Mouse (Mus musculus) myocyte (in vitro differentiated cells): ENCODE measurements around the gene Cfdp1.

Experiments
- CEBPB ChIP-seq: IDR thresholded peaks from 2 replicates; pipeline ENCODE4 v1.6.1; 2011; ENCODE audit warnings: mild to moderate bottlenecking, moderate library complexity; ENCODE audit not compliant: poor library complexity, insufficient read depth, severe bottlenecking
- E2F4 ChIP-seq: IDR thresholded peaks from one replicate; pipeline ENCODE4 v1.6.1; 2011; ENCODE audit warnings: mild to moderate bottlenecking, control low read depth, moderate library complexity; ENCODE audit not compliant: insufficient read depth
- POLR2AphosphoS2 ChIP-seq: IDR thresholded peaks from one replicate; pipeline ENCODE4 v1.6.1; 2011; ENCODE audit warnings: low read depth, control low read depth; ENCODE audit not compliant: insufficient read length
- TCF12 ChIP-seq: IDR thresholded peaks from one replicate; pipeline ENCODE4 v1.6.1; 2011; ENCODE audit warnings: mild to moderate bottlenecking, control low read depth; ENCODE audit not compliant: poor library complexity, insufficient read depth, severe bottlenecking
- USF1 ChIP-seq: IDR thresholded peaks from one replicate; pipeline ENCODE4 v1.6.1; 2011; ENCODE audit warnings: low read depth, mild to moderate bottlenecking, control low read depth, moderate library complexity

GRCm38 (mm10) chr8:111769296-111769695 lies 84.8 kb downstream of the Cfdp1 start:
- no peak for TF ChIP-seq TCF12
- TF ChIP-seq POLR2AphosphoS2: no peak
- TF ChIP-seq E2F4: no peak
- no peak for TF ChIP-seq CEBPB
- no peak for TF ChIP-seq USF1
